Mouse (Mus musculus): Measurements from ENCODE around the gene Lpar3.
"Not testable (repeated sequence)": the region's sequence is repeated elsewhere in the genome, so short reads cannot be mapped to it uniquely, and the experiment has no call there.

Lpar3 gene

DNA sequence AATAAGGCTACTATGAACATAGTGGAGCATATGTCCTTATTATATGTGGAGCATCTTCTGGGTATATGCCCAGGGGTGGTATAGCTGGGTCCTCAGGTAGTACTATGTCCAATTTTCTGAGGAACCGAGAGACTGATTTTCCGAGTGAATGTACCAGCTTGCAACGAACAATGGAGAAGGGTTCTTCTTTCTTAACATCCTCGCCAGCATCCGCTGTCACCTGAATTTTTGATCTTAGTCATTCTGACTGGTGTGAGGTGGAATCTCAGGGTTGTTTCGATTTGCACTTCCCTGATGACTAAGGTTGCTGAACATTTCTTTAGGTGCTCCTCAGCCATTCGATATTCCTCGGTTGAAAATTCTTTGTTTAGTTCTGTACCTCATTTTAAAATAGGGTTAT lies 11.0 kb upstream of the Lpar3 start:
- DNase-seq (ENCODE audit: low spot score in 2 of 2): not testable (repeated sequence)

- no peak for DNase-seq (ENCODE audit: low spot score in 2 of 2)
Observed at GRCm38 (mm10) chr3:146211141-146211747, 9.5 kb upstream of the Lpar3 start.

GRCm38 (mm10) chr3:146211964-146212363 lies 8.8 kb upstream of the Lpar3 start:
- no peak for DNase-seq (ENCODE audit: low spot score in 2 of 2)

DNA sequence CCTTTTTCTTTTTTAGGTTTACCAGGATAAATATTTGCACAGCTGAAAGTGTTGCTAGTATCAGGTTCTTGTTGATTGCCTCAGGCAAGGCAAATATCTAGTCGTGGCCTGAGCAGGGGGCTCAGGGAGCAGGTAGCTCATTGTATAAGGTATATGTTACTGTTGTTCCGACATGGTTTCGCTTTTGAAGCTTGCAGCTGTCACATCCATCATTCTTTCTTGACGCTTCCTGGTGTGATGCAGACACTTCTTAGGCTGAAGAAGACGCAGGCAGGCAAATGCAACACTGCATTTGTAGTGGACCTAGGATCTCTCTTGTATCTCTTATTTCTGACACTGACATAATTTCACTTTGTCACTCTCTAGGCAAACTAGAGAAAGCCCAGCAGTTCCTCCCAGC lies 7.4 kb upstream of the Lpar3 start:
- no peak for DNase-seq (ENCODE audit: low spot score in 2 of 2)

DNA sequence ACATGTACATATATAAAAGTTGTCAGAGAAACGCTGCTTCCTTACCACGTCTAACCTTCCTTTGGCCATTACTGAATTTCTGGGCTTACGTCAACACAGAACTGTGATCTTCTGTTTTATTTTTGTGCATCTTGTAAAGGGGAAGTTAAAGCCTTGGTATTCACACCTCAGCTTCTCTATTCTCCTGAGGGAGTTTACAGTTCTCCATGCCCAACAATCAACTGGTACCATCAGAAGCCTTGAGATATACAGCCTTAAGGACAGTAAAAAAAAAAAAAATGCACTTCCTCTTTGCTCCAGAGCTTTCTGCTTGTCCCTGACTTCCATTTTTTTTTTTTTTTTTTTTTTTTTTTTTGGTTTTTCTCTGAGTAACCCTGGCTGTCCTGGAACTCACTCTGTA lies 4.2 kb upstream of the Lpar3 start:
- no peak for DNase-seq (ENCODE audit: low spot score in 2 of 2)

DNA sequence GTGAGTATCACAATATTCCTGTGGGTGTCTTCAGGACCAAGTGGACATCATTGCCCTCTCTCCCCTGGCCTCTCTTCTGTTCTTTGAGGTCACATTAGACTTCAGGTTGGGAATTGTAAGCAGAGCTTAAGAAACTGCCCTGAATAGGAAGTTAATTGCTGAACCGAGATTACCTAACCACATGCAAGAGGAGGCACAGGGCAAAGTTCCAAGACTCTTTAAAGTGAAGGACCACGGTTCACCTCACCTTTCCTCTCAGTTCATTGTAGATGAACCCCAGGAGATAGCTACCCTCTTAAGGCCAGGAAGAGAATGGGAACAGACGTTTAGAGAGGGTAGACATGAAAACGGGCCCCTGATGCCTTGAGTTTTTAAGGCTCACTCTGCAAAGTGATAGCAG lies 3.5 kb downstream of the Lpar3 start:
- DNase-seq (ENCODE audit: low spot score in 2 of 2): no peak

DNA sequence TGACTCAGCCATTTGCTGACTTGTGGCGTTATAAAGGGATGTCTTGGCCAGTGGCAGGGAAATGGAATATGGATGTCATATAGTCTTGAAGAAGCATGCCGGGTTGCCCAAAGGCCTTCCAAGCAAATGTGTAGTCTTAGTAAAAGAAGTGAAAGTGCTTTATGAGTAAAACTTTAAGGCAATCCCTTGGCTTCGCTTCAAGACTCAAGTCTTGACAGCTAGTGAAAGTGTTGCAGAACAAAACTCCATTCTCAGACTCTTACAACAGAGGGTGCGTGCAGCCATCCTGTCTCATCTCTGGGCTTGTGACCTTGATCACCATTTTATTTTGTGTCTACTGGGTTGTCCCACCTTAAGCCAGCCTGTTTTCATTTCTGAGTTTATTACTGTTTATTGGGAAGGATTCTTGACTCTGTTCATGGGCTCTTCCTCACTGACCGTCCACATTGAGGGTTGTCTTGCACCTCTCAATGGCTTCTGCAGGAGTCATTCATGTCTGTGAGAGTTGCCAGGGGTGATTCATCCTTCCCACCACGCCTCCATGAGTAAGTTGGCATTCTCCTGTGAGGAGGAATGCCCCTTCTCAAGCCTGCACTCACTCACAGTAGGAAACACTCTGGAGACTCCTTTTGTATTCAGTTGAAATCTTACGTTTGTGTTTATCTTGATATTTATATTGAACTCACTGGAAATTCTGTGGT lies 4.4 kb downstream of the Lpar3 start:
- DNase-seq (ENCODE audit: low spot score in 2 of 2): no peak

GRCm38 (mm10) chr3:146227427-146227826 lies 6.7 kb downstream of the Lpar3 start:
- DNase-seq (ENCODE audit: low spot score in 2 of 2): no peak

DNA sequence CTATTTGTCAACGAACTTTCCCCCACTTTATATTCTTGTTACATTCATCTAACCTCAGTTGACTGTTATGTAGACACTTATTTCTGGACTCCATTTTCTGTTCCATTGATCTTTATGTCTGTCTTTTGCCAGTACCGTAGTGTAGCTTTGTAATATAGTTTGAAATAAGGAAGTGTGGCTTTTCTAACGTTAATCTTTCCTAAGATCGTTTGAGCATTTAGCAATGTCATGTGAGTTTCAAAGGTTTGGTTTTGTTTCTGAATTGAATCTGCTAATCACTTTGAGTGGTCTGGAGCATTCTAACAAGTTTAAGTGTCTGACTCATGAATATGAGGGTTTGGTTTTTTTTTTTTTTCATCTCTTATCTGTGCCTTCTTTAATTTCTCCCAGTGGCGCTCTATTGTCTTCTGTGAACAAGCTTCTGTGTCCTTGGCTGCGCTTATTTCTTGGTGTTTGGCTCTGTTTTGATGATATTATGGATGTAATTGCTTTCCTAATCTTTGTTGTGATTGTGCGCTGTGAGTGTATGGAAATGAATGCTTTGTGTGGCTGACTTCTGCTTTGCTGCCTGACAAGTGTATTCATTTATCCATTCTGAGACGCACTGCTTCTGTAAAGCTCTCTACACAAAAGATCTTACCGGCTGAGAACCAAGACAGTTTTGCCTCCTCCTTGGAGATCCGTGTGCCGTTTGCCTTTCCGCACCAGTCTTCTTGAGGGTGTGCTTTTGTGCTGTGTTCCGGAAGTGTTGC lies 8.0 kb downstream of the Lpar3 start:
- DNase-seq (ENCODE audit: low spot score in 2 of 2): no peak

- no peak for DNase-seq (ENCODE audit: low spot score in 2 of 2)
Observed at GRCm38 (mm10) chr3:146232708-146233107, 11.9 kb downstream of the Lpar3 start.

DNA sequence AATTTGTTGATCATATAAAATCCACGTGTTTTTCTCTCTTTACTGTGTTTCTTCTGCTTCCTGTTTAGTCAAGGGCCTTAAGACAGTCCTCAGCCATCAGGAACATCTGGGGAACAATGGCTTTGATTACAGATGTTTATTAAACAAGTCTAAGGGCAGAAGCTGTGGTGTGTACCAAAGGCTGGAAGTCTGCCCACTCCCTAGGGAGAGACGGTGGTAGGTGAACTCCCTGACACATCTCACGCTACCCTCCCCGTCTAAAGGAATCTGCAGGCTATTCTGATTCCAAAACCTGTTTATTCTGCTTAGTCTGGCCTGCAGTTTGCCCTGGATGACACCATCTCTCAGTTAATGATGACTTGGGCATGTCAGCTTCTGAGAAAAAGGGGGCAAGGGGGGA lies 13.0 kb downstream of the Lpar3 start:
- DNase-seq (ENCODE audit: low spot score in 2 of 2): no peak

DNA sequence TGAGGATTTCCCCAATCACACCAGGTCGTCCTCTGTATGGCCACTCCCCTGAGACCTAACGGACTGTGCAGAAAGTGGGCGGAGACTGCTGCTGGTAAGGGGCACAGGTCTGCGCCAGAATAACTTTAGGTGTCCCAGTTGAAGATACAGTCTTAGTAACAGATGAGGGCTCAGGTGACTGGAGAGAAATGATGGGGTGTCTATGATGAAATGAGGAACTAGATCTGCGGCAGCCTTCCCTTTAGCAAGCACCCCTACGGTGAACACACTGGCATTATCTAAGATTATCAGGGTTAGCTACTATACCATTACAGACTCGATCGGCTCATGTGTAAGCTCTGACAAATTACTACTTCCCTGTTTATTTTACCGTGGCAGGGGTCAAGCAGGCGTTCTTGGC lies 13.8 kb downstream of the Lpar3 start:
- no peak for DNase-seq (ENCODE audit: low spot score in 2 of 2)

- no peak for DNase-seq (ENCODE audit: low spot score in 2 of 2)
Observed at GRCm38 (mm10) chr3:146236280-146236679, 15.5 kb downstream of the Lpar3 start.

- DNase-seq (ENCODE audit: low spot score in 2 of 2): no peak
Observed at GRCm38 (mm10) chr3:146237676-146238075, 16.9 kb downstream of the Lpar3 start.

DNA sequence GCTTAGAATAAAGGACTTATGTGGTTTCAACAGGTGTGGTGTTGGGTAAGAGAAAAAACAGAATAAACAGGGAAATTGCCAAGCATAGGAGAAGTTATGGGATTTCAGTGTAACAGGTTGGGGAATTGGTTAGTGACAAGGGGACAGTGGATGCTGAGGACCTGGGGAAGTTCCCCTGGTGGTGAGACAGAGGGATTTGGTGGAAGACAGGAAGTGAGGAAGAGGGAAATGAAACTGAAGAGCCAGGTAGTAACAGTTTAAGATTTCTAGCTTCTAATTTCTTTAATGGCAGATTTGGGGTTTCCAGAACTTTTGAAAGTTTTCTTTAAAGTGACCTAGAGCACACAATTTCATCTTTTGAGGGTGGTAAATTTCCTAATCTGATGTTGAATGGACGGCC lies 23.9 kb downstream of the Lpar3 start:
- DNase-seq (ENCODE audit: low spot score in 2 of 2): no peak

DNA sequence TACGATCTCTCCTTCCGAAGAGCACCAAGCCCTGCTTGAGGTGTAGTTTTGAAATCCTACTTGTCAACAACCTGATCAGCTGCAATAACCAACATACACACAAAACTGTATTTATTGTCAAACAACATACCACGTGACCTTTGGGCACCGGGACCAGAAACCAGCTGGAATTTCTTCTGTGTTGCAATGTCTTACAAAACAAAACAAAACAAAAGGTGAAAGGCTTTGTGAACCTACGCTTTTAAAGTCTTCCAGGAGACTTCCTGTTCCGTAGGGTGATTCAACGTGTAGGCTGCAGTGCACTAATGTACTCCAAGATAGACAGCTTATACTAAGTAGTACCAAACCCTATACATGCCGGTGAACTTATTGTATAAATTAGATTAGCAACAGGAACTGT lies 25.8 kb downstream of the Lpar3 start:
- no peak for DNase-seq (ENCODE audit: low spot score in 2 of 2)

GRCm38 (mm10) chr3:146246992-146247391 lies 26.2 kb downstream of the Lpar3 start:
- DNase-seq (ENCODE audit: low spot score in 2 of 2): no peak

- no peak for DNase-seq (ENCODE audit: low spot score in 2 of 2)
Observed at GRCm38 (mm10) chr3:146249895-146250294, 29.1 kb downstream of the Lpar3 start.

GRCm38 (mm10) chr3:146251771-146252170 lies 31.0 kb downstream of the Lpar3 start:
- no peak for DNase-seq (ENCODE audit: low spot score in 2 of 2)

GRCm38 (mm10) chr3:146253736-146254320 lies 33.1 kb downstream of the Lpar3 start:
- no peak for DNase-seq (ENCODE audit: low spot score in 2 of 2)

DNA sequence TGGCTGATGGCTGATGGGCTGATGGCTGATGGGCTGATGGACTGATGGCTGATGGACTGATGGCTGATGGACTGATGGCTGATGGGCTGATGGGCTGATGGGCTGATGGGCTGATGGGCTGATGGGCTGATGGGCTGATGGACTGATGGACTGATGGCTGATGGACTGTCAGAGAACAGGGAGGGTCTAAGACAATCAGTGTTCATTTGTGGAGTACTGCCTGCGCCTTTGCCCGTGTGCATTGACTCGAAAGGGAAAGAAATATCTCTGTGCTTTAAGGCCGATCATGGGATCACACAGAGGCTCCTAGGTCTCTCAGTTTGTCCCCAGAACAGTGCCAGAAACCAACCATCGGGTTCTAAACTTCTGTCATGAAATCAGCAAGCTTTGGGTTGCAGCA lies 34.4 kb downstream of the Lpar3 start:
- DNase-seq (ENCODE audit: low spot score in 2 of 2): no peak

- DNase-seq (ENCODE audit: low spot score in 2 of 2): no peak
Observed at GRCm38 (mm10) chr3:146257483-146258122, 36.8 kb downstream of the Lpar3 start.
